Mouse (Mus musculus) adrenal gland, adult 2 months (tissue): ENCODE data around the gene Chd9. TPM values are rescaled to one million over a fixed set of nuclear protein-coding genes. Genes with fewer than 3 reads are reported as not detected.

Experiments
- DNase-seq: peaks from one replicate; pipeline ENCODE4 v3.0.0; 2021
- polyA plus RNA-seq: library from polyadenylated mRNA; depleted of rRNA; stranded (reverse); fragments of >200 nt; gene quantifications from 2 replicates; pipeline ENCODE4 v1.2.3, GENCODE M21; 2012
- total RNA-seq, 2 experiments: library from RNA; stranded (reverse); gene quantifications; 2 replicates each; pipeline ENCODE4 v1.2.3; 2021

Chd9 gene
- total and polyA plus RNA-seq, 3 experiments = 76.4 to 102 (median 95.5) TPM

- no peak for DNase-seq
Observed at GRCm38 (mm10) chr8:90968307-90968706, 140.2 kb downstream of the Chd9 start.

- no peak for DNase-seq
Observed at GRCm38 (mm10) chr8:90976960-90977371, 148.8 kb downstream of the Chd9 start.

- no peak for DNase-seq
Observed at GRCm38 (mm10) chr8:90978720-90979119, 150.6 kb downstream of the Chd9 start.

- no peak for DNase-seq
Observed at GRCm38 (mm10) chr8:90979295-90979694, 151.1 kb downstream of the Chd9 start.

GRCm38 (mm10) chr8:90982087-90982486 is 153.9 kb downstream of the Chd9 start:
- no peak for DNase-seq

GRCm38 (mm10) chr8:91019726-91020125 is 191.6 kb downstream of the Chd9 start:
- DNase-seq = peak; percentile 56

GRCm38 (mm10) chr8:91034417-91034816 is 206.3 kb downstream of the Chd9 start:
- DNase-seq = no peak

- no peak for DNase-seq
Observed at GRCm38 (mm10) chr8:91036905-91037304, 208.8 kb downstream of the Chd9 start.

GRCm38 (mm10) chr8:91038637-91039036 is 210.5 kb downstream of the Chd9 start:
- no peak for DNase-seq

- DNase-seq = no peak
Observed at GRCm38 (mm10) chr8:91046370-91046769, 218.2 kb downstream of the Chd9 start.

- DNase-seq = peak; percentile 71
Observed at GRCm38 (mm10) chr8:91051037-91051436, 222.9 kb downstream of the Chd9 start.

- no peak for DNase-seq
Observed at GRCm38 (mm10) chr8:91054418-91054817, 226.3 kb downstream of the Chd9 start.

- no peak for DNase-seq
Observed at GRCm38 (mm10) chr8:91056848-91057247, 228.7 kb downstream of the Chd9 start.

GRCm38 (mm10) chr8:91059086-91059578 is 231.0 kb downstream of the Chd9 start:
- DNase-seq = peak; percentile 25

GRCm38 (mm10) chr8:91059884-91060510 is 231.8 kb downstream of the Chd9 start:
- no peak for DNase-seq

- no peak for DNase-seq
Observed at GRCm38 (mm10) chr8:91060555-91061471, 232.7 kb downstream of the Chd9 start.

- peak; percentile 20 for DNase-seq
Observed at GRCm38 (mm10) chr8:91065179-91065578, 237.0 kb downstream of the Chd9 start.

- peak; percentile 28 for DNase-seq
Observed at GRCm38 (mm10) chr8:91069407-91069806, 241.3 kb downstream of the Chd9 start.

GRCm38 (mm10) chr8:91069834-91070233 is 241.7 kb downstream of the Chd9 start, which contains the start of gene Rbl2:
Rbl2 (plus strand) TSS chr8:91070057.
- DNase-seq = peak; percentile 98

- DNase-seq = peak; percentile 89
Observed at GRCm38 (mm10) chr8:91070275-91070859, 242.2 kb downstream of the Chd9 start.

GRCm38 (mm10) chr8:91077077-91077867 is 249.1 kb downstream of the Chd9 start:
- DNase-seq = no peak

- no peak for DNase-seq
Observed at GRCm38 (mm10) chr8:91079678-91080077, 251.5 kb downstream of the Chd9 start.
